Mouse (Mus musculus) kidney, embryonic 16.5 days (tissue): ENCODE data around the gene Agfg2. TPM values are rescaled to one million over a fixed set of nuclear protein-coding genes. Genes with fewer than 3 reads are reported as not detected.
A peak's percentile ranks its signal among the peaks of the same experiment; 100 is the strongest.

Experiments
- ATAC-seq: fragments of 200-750 bp; cut with Nextera tagmentation; 2 replicates; pipeline ENCODE4 v1.8.0; 2017; ENCODE audit warnings: moderate TSS enrichment; ENCODE audit not compliant: low FRiP score, low TSS enrichment
- H3K27ac ChIP-seq: fragments of 300-500 bp; sonication (generic); 2 replicates; pipeline ENCODE4 v1.5.1; 2014; ENCODE audit warnings: low read length
- H3K27me3 ChIP-seq: fragments of 300-500 bp; sonication (generic); 2 replicates; pipeline ENCODE4 v1.6.1; 2014; ENCODE audit warnings: low read length, control low read depth, mixed read lengths; ENCODE audit not compliant: insufficient read depth
- H3K36me3 ChIP-seq: fragments of 300-500 bp; sonication (generic); 2 replicates; pipeline ENCODE4 v1.6.1; 2014; ENCODE audit warnings: low read length, control low read depth, mixed read lengths; ENCODE audit not compliant: insufficient read depth
- H3K4me1 ChIP-seq: fragments of 300-500 bp; sonication (generic); 2 replicates; pipeline ENCODE4 v1.6.1; 2014; ENCODE audit warnings: low read length, control low read depth, mixed read lengths; ENCODE audit not compliant: insufficient read depth
- H3K4me2 ChIP-seq: fragments of 300-500 bp; sonication (generic); replicated peaks from 2 replicates; pipeline ENCODE4 v1.6.1; 2014; ENCODE audit warnings: low read depth, low read length
- H3K4me3 ChIP-seq: fragments of 300-500 bp; sonication (generic); 2 replicates; pipeline ENCODE4 v1.5.1; 2014; ENCODE audit warnings: mild to moderate bottlenecking, low read length
- H3K9ac ChIP-seq: fragments of 300-500 bp; sonication (generic); replicated peaks from 2 replicates; pipeline ENCODE4 v1.6.1; 2014; ENCODE audit warnings: low read length
- H3K9me3 ChIP-seq: fragments of 300-500 bp; sonication (generic); 2 replicates; pipeline ENCODE4 v1.6.1; 2016; ENCODE audit warnings: low read length, control low read depth
- WGBS: fragments of 180-500 bp; shearing (Covaris S2); extraction: QIAGEN DNeasy Blood & Tissue Kit; methylation state at CpG from one replicate; pipeline ENCODE4 v1.1.7; 2014; 5-methylcytosine and 5-hydroxymethylcytosine counted together
- polyA plus RNA-seq: library from polyadenylated mRNA; unstranded; fragments of >200 nt; fragmentation: Nextera tagmentation; extraction: Ambion mirVana; gene quantifications from 2 replicates; pipeline ENCODE4 v1.2.1, GENCODE M21; 2015

Agfg2 gene
- polyA plus RNA-seq, 1 experiment from 2014 or later: 17.2 TPM

DNA sequence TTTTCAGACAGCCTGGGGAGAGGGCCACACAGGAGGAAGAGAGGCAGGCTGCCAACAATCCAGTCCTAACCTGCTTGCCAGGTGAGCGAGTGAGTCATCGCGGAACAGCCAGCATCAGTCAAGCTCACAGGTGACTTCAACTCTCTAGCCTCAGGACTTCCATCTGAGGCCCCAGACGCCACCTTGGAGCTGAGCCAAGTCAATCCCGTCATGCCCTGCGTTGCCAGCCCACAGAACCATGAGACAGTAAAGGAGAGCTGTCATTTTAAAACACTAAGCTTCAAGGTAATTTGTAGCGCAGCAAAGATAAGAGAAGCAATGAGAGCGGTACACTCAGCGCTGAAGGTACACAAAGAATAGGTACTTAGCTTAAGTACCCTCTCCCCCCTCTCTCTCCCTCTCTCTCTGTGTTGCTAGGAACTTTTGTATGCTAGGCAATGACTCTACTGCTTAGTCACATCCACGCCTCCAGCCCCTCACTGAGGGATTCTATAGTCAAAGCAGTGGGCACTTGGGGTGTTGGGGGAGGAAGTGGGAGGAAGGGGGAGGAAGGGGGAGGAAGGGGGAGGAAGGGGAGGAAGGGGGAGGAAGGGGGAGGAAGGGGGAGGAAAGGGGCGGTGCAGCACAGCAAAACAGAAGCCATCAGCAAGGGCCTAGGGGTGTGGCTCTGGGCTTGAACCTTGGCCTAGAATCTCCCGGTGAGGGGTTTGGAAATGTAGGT lies 22.5 kb upstream of the Agfg2 start:
- Histone ChIP-seq H3K27me3 (no peaks in the 10 kb centered on the region), H3K9me3 (no peaks in the 10 kb centered on the region), H3K9ac (no peak overlapping the region), H3K4me3 (no peak overlapping the region), H3K4me2 (no peak overlapping the region), H3K36me3 (no peaks in the 10 kb centered on the region), H3K27ac (peak overlapping the region; percentile 80), H3K4me1 (peaks cover 3% of the 10 kb centered on the region; the same call in 1 of the 2 replicates)
- peak; percentile 86 for ATAC-seq
- WGBS: 61% methylated on average over 12 of the region's 12 CpGs

DNA sequence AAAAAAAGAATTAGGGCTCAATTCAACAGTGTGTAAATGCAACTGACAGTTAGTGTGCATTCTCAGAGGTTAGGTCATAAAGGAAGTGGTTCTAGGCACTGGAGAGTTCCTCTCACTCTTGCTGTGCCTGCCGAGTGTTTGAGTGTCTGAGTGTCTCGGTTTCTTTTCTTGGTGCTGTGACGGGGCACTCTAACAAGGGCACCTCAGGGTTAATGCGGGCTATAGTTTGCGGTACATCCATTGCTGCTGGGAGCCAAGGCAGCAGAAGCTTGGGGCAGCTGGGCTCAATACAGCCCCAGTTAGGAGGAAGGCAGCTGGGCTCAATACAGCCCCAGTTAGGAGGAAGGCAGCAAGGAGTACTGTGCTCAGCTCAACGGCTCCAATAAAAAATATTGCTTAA lies 20.7 kb upstream of the Agfg2 start:
- Histone ChIP-seq H3K4me1 (peaks cover 3% of the 10 kb centered on the region; the same call in 1 of the 2 replicates), H3K9ac (no peak overlapping the region), H3K27me3 (no peaks in the 10 kb centered on the region), H3K36me3 (no peaks in the 10 kb centered on the region), H3K4me3 (no peak overlapping the region), H3K27ac (no peak overlapping the region), H3K9me3 (no peaks in the 10 kb centered on the region), H3K4me2 (no peak overlapping the region)
- 46% methylated on average over 6 of the region's 6 CpGs for WGBS
- ATAC-seq: no peak

DNA sequence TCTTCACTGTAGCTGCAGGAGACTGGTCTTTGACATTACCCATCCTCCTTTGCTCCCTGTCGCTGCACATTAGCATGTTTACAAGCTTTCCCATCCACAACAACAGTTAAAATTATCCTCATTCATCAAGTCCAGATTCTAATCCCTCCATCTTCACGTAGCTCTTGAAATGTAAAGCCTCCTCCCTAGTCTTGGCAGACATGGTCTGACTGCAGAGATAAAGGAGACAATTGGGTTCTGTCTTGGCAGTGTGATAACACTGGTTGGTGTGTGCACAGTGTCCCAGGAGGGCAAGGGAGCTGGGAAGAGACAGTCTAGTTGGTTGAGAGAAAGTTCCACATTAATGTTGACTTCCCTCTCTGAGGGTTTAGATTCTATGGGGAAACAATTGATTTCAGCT lies 15.3 kb upstream of the Agfg2 start:
- no peak for ATAC-seq
- WGBS: 65% methylated on average over 2 of the region's 2 CpGs

DNA sequence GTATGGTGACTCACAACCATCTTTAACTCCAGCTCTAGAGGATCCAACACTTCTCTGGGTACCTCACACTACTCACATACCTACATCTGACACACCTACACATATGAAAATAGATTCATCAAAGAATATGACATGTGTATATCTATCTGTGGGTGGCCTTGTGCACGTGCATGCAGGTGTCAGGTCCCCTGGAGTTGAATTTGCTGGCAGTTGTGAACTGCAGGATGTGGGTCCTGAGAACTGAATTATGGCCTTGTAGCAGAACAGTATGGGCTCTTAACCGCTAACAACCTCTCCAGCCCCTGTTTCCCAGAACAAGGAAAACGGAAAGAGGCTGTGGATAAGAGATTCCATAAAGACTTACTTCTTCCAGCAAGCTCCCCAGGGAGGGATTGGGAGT lies 14.6 kb upstream of the Agfg2 start:
- 63% methylated on average over 3 of the region's 3 CpGs for WGBS
- Histone ChIP-seq H3K9ac (no peak overlapping the region), H3K27ac (no peak overlapping the region), H3K4me3 (no peak overlapping the region), H3K27me3 (no peaks in the 10 kb centered on the region), H3K36me3 (no peaks in the 10 kb centered on the region), H3K4me1 (no peaks in the 10 kb centered on the region), H3K4me2 (no peak overlapping the region), H3K9me3 (no peaks in the 10 kb centered on the region)
- ATAC-seq: no peak

More for the DNA sequence above, 15.3 kb upstream of the Agfg2 start:
- Histone ChIP-seq H3K27me3 (no peaks in the 10 kb centered on the region), H3K27ac (no peak overlapping the region), H3K4me1 (no peaks in the 10 kb centered on the region), H3K36me3 (no peaks in the 10 kb centered on the region), H3K9me3 (no peaks in the 10 kb centered on the region), H3K9ac (no peak overlapping the region), H3K4me2 (no peak overlapping the region), H3K4me3 (no peak overlapping the region)

DNA sequence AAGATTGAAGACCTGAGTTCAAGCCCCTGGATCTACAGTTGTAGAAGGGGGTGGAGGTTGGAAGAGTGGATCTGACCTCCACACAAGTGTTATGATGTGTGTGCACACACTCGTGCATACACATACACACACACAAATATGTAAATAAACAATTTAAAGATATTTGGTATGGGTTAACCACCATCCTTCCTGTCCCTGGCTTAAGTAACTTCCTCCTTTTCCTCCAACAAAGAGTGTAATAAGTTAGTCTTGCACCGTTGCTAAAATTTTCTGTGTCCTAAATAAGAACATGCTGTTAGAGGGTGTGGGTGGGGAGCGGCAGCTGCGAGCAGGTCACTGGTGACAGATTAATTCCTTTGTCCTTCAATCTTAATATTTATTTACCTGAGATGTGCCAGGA lies 11.4 kb upstream of the Agfg2 start:
- H3K27ac ChIP-seq: no peak overlapping the region
- H3K9me3 ChIP-seq: no peaks in the 10 kb centered on the region
- no peaks in the 10 kb centered on the region for H3K36me3 ChIP-seq
- H3K9ac ChIP-seq: no peak overlapping the region
- WGBS: 74% methylated on average over 4 of the region's 4 CpGs
- 0 out of 2 replicates have a peak, but pooled peaks cover 1% of the 10 kb centered on the region for H3K4me1 ChIP-seq
- no peaks in the 10 kb centered on the region for H3K27me3 ChIP-seq
- H3K4me2 ChIP-seq: no peak overlapping the region
- H3K4me3 ChIP-seq: no peak overlapping the region
- ATAC-seq: no peak

DNA sequence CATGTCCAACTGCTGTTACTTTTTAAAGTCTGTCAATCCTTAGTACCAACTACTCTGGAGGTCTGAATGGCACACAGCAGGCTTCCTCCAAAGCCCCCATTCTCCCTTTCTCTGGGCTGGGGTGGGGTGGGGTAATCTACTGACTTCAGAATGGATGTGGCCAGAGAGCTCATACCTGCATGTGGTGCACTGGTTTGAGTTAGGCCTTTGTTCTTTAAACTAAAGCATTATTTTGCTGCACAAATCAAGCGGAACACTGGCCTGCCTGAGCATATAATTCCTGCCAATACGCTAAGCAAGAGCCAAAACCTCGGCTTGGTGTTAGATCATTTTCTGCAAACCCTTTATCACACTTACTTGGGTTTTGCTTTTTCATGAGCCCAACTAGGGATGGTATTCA lies 10.3 kb upstream of the Agfg2 start:
- no peak overlapping the region for H3K4me2 ChIP-seq
- ATAC-seq: no peak
- 0 out of 2 replicates have a peak, but pooled peaks cover 7% of the 10 kb centered on the region for H3K4me1 ChIP-seq
- no peak overlapping the region for H3K27ac ChIP-seq
- H3K9me3 ChIP-seq: no peaks in the 10 kb centered on the region
- no peaks in the 10 kb centered on the region for H3K27me3 ChIP-seq
- H3K4me3 ChIP-seq: no peak overlapping the region
- no peak overlapping the region for H3K9ac ChIP-seq
- H3K36me3 ChIP-seq: no peaks in the 10 kb centered on the region
- WGBS: 75% methylated on average over 3 of the region's 3 CpGs

DNA sequence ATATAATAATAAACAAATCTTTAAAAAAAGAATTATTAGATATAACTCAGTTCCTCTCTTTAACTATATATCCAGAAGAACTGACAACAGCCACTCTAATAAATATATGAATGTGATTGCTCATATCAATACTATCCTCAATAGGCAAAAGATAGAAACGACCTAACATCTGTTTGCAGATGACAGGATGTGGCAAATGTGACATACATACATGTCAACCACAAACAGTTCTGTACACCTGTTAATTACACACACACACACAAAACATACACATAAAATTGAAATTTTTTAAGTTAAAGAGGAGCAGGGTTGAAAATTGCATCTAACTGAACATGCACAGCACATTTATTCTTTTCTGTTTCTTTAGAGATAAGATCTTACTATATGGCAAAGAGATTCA lies 7.4 kb upstream of the Agfg2 start:
- Histone ChIP-seq H3K9ac (no peak overlapping the region), H3K27me3 (no peaks in the 10 kb centered on the region), H3K4me2 (no peak overlapping the region), H3K27ac (no peak overlapping the region), H3K36me3 (no peaks in the 10 kb centered on the region), H3K4me1 (0 out of 2 replicates have a peak, but pooled peaks cover 7% of the 10 kb centered on the region), H3K9me3 (no peaks in the 10 kb centered on the region), H3K4me3 (no peak overlapping the region)
- WGBS: 63% methylated on average over 1 of the region's 1 CpGs
- ATAC-seq: no peak

DNA sequence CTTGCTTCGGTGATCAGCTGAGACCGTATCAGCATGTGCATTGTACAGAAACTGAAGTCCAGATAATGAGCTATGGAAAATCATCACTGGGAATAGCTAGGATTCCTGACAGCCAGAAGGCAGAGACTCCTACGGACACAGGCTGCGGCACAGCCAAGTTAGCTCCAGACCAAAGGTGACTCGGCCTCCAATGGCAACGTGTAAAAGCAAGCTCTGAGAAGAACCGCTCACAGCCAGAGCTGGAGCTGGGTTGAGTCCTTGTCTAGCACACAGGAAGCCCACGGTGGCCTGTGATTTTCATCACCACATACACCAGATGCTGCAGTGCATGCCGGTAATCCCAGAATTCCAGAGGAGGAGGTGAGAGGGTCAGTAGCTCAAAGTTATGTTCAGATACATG lies 6.0 kb upstream of the Agfg2 start:
- Histone ChIP-seq H3K4me3 (no peak overlapping the region), H3K27ac (no peak overlapping the region), H3K9ac (0 out of 2 replicates have a peak overlapping the region, but pooled peaks have one; percentile 7), H3K36me3 (no peaks in the 10 kb centered on the region), H3K9me3 (no peaks in the 10 kb centered on the region), H3K27me3 (no peaks in the 10 kb centered on the region), H3K4me2 (no peak overlapping the region), H3K4me1 (0 out of 2 replicates have a peak, but pooled peaks cover 7% of the 10 kb centered on the region)
- no peak for ATAC-seq
- 34% methylated on average over 9 of the region's 9 CpGs for WGBS

DNA sequence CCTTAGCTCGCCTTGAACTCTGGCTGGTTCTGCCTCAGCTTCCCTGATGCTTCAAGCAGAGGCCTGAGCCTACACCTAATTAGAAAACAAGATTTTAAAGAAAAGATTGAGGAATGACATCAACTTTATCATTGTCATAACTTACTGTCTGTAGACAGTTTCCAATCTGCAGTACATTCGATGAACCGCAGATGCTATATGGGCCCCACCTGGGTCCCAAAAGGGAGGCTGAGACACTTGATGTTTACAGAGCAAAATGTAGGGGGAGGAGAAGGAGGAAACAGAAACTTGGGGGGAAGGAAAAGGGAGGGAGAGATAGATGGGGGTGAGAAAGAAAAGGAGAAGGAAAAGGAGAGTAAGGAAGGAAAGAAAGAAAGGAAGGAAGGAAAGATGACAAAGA lies 5.4 kb upstream of the Agfg2 start:
- WGBS: 80% methylated on average over 3 of the region's 3 CpGs
- no peak overlapping the region for H3K27ac ChIP-seq
- ATAC-seq: no peak
- H3K9me3 ChIP-seq: no peaks in the 10 kb centered on the region
- peaks cover 12% of the 10 kb centered on the region; the same call in 1 of the 2 replicates for H3K4me1 ChIP-seq
- no peaks in the 10 kb centered on the region for H3K36me3 ChIP-seq
- H3K4me3 ChIP-seq: no peak overlapping the region
- no peaks in the 10 kb centered on the region for H3K27me3 ChIP-seq
- H3K9ac ChIP-seq: no peak overlapping the region
- H3K4me2 ChIP-seq: no peak overlapping the region

DNA sequence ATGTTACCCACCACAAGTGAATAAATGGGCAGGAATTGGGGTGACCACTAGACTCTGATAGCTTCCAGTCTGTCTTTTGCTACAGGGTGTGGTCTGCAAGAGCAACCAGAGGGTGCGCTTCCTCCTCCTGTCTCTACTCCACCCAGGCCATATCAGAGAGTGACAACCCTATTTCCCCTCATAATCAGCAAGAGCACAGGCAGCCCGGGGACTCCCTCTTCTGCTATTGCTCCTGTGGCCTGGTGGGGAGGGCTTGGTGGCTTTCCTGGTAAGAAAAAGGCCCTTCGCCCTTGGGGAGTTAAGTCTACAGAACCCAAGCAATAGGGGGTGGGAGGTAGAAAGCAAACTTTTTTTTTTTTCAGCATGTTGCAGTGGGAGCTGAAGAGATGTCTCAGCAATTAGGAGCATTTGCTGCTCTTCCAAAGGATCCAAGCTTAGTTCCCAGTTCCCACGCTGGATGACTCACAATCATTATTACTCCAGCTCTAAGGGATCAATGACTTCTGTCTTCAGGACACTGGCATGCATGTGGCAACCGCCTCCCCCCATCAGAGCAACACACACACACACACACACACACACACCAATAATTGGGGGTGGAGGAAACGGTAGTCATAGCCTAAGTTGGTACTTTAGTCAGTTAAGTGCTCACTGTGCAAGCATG lies 1.7 kb upstream of the Agfg2 start:
- H3K9ac ChIP-seq: no peak overlapping the region
- no peak overlapping the region for H3K4me3 ChIP-seq
- H3K27me3 ChIP-seq: no peaks in the 10 kb centered on the region
- H3K9me3 ChIP-seq: no peaks in the 10 kb centered on the region
- H3K27ac ChIP-seq: no peak overlapping the region
- no peaks in the 10 kb centered on the region for H3K36me3 ChIP-seq
- peaks cover 28% of the 10 kb centered on the region for H3K4me1 ChIP-seq
- ATAC-seq: no peak
- H3K4me2 ChIP-seq: no peak overlapping the region
- 83% methylated on average over 6 of the region's 6 CpGs for WGBS
